Mouse (Mus musculus) olfactory bulb, adult 2 months (tissue): ENCODE results near the gene Fgf22.

Experiments
- CTCF ChIP-seq: fragments of 200-500 bp; IDR thresholded peaks from 2 replicates; pipeline ENCODE4 v1.5.1; 2012; ENCODE audit warnings: low read depth, mild to moderate bottlenecking, low read length, moderate library complexity; ENCODE audit not compliant: insufficient read depth
- POLR2A ChIP-seq: fragments of 200-500 bp; IDR thresholded peaks from 2 replicates; pipeline ENCODE4 v1.6.1; 2012; ENCODE audit warnings: mild to moderate bottlenecking, low read depth, low read length, moderate library complexity; ENCODE audit not compliant: insufficient read depth

DNA sequence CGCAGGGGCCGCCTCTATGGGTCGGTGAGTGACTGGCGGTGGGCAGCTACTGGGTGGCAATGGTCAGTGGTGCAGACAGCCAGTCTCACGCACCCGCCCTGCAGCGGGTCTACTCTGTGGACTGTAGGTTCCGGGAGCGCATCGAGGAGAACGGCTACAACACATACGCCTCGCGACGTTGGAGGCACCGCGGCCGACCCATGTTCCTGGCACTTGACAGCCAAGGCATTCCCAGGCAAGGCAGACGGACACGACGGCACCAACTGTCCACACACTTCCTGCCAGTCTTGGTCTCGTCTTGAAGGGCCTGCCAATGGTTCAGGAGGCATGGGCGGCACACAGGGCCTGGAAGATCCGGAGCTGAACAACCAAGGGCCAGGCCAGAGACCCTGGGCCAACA lies 1.8 kb downstream of the Fgf22 start:
- TF ChIP-seq POLR2A (no peak), CTCF (no peak)
